Mouse (Mus musculus) cerebellum, adult 2 months (tissue): ENCODE measurements at regions not wholly inside any gene's neighbourhood (a gene's known extent, or its start where the extent isn't known, plus 50 kb on each side); places are given as distances from the start of the nearest gene placed in this dataset.

Experiments
- CTCF ChIP-seq: fragments of 200-500 bp; IDR thresholded peaks from 2 replicates; pipeline ENCODE4 v1.5.1; 2011; ENCODE audit warnings: low read depth, mild to moderate bottlenecking, control low read depth, low read length, moderate library complexity, borderline replicate concordance; ENCODE audit not compliant: insufficient read depth
- POLR2A ChIP-seq: fragments of 200-500 bp; IDR thresholded peaks from 2 replicates; pipeline ENCODE4 v1.6.1; 2011; ENCODE audit warnings: low read length, control low read depth, borderline replicate concordance; ENCODE audit not compliant: insufficient read depth

- no peak for TF ChIP-seq POLR2A
- TF ChIP-seq CTCF: no peak
These were observed 240.7 kb upstream of the Prep start for GRCm38 (mm10) chr10:44826271-44826670.
